Mouse (Mus musculus) thymus, adult 2 months (tissue): Measurements from ENCODE around the gene Cldn14.

Experiments
- CTCF ChIP-seq: fragments of 200-500 bp; IDR thresholded peaks from 2 replicates; pipeline ENCODE4 v1.5.1; 2012; ENCODE audit warnings: mild to moderate bottlenecking, control low read depth, low read length, moderate library complexity, borderline replicate concordance; ENCODE audit not compliant: control insufficient read depth, poor library complexity, insufficient read depth; ENCODE audit errors: extremely low read depth
- POLR2A ChIP-seq: fragments of 200-500 bp; IDR thresholded peaks from 2 replicates; pipeline ENCODE4 v1.6.1; 2012; ENCODE audit warnings: mild to moderate bottlenecking, low read length, control low read depth, moderate library complexity; ENCODE audit not compliant: control insufficient read depth, poor library complexity, insufficient read depth; ENCODE audit errors: extremely low read depth

DNA sequence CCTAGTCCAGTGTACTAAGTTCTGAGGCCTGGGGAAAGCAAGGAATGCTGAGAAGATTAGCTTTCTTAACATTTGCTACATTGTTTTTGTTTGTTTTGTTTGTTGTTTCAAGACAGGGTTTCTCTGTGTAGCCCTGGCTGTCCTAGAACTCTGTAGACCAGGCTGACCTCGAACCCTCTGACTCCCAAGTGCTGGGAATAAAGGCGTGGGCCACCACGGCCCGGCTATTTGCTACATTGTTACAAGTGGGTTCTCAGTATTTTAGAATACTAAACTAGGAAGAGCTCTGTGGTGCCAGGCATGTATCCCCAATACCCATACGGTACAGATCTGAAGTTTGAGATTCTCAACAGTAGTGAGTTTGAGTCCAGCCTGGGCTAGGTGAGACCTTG, 123.9 kb downstream of the Cldn14 start:
- no peak for TF ChIP-seq CTCF
- no peak for TF ChIP-seq POLR2A
